ENCODE assay signal across 7 mouse cellular contexts in genomic region chr6:3447404-3447803, GRCm38 (mm10). TPM values are rescaled to one million over a fixed set of nuclear protein-coding genes. Genes with fewer than 3 reads are reported as not detected.
DNase-seq lines count a peak whose midpoint lies in the region; ATAC-seq and TF ChIP-seq lines count a peak whose summit lies in the region.

No protein-coding gene starts in this region.

- H3K36me3 ChIP-seq in intestine, embryonic 14.5 days (ENCODE audit: control insufficient read depth, insufficient read depth, low read length): no peaks in the 10 kb centered on the region

- H3K27ac ChIP-seq in cortical plate, adult 2 months (ENCODE audit: insufficient read depth, low read length): no peak overlapping the region
- H3K27ac ChIP-seq in intestine, embryonic 14.5 days (ENCODE audit: low read depth): no peak overlapping the region

- peak; percentile 60 for ATAC-seq in intestine, embryonic 14.5 days (replicated peaks; ENCODE audit: low FRiP score, low TSS enrichment, low read depth)

- no peaks in the 10 kb centered on the region for H3K4me1 ChIP-seq in cortical plate, adult 2 months (ENCODE audit: control insufficient read depth, insufficient read depth, low read length)
- H3K4me1 ChIP-seq in intestine, embryonic 14.5 days (replicated peaks; ENCODE audit: control insufficient read depth, insufficient read depth, low read length): no peaks in the 10 kb centered on the region

- peak; percentile 98 for TF ChIP-seq CTCF in cortical plate, adult 2 months (IDR thresholded peaks at IDR 0.05; ENCODE audit: extremely low read depth, insufficient read depth, low read length)

- intact Hi-C loops in left cerebral cortex, postnatal 10 days (cut with DNase I): no loop called here

- H3K4me3 ChIP-seq in cortical plate, adult 2 months (ENCODE audit: insufficient read depth, low read length): no peak overlapping the region
- no peak overlapping the region for H3K4me3 ChIP-seq in intestine, embryonic 14.5 days (ENCODE audit: low read depth, low read length)

- H3K9me3 ChIP-seq in intestine, embryonic 14.5 days (ENCODE audit: control insufficient read depth, low read length): no peaks in the 10 kb centered on the region

- DNase-seq in adipocyte (ENCODE audit: low spot score): peak; percentile 90
- DNase-seq in gastrocnemius, postnatal 25 days: peak; percentile 6
- peak; percentile 77 for DNase-seq in intestine, embryonic 14.5 days (ENCODE audit: low spot score)
- peak; percentile 49 to 53 for DNase-seq in left cerebral cortex, postnatal 10 days (ENCODE audit: extremely low spot score in 1 of 2, low spot score in 2 of 2)
- DNase-seq in mesoderm, embryonic 11.5 days (ENCODE audit: low read depth, low spot score): peak; percentile 82
- peak; percentile 31 to 38 for DNase-seq in right cerebral cortex, postnatal 36 days (ENCODE audit: low spot score in 2 of 2)

- H3K27me3 ChIP-seq in intestine, embryonic 14.5 days (replicated peaks; ENCODE audit: control insufficient read depth, insufficient read depth, low read length): no peaks in the 10 kb centered on the region

- H3K9ac ChIP-seq in intestine, embryonic 14.5 days (ENCODE audit: low read length): no peak overlapping the region

- no peak for TF ChIP-seq POLR2A in cortical plate, adult 2 months (IDR thresholded peaks at IDR 0.05; ENCODE audit: extremely low read depth, insufficient read depth, low read length)

- 6% methylated on average over 5 of the region's 5 CpGs for WGBS in intestine, embryonic 14.5 days

- H3K4me2 ChIP-seq in intestine, embryonic 14.5 days (ENCODE audit: low read length): no peak overlapping the region

RNA-seq across cellular contexts. Expression of gene Samd9l, which starts 48.0 kb away (rescaled TPM):
- 2.2 and 2.3 TPM in 2 replicates for polyA plus RNA-seq in cortical plate, adult 2 months (2012; rRNA removed)
- total RNA-seq in gastrocnemius, postnatal 25 days (2021): 1 to 10 TPM; 3.4 to 3.7 TPM
- 6.5 and 7.1 TPM in 2 replicates for polyA plus RNA-seq in intestine, embryonic 14.5 days (2014; fragmentation: Nextera tagmentation; extraction: Ambion mirVana)
- total RNA-seq in left cerebral cortex, postnatal 10 days (2021): 1 to 10 TPM; 4.5 to 5.0 TPM

RNA-seq across cellular contexts. Expression of gene Hepacam2, which starts 50.7 kb away (rescaled TPM):
- polyA plus RNA-seq in cortical plate, adult 2 months (2012; rRNA removed): 0.38 and 0.51 TPM in 2 replicates
- not detected for total RNA-seq in gastrocnemius, postnatal 25 days (2021)
- 5.4 and 8.2 TPM in 2 replicates for polyA plus RNA-seq in intestine, embryonic 14.5 days (2014; fragmentation: Nextera tagmentation; extraction: Ambion mirVana)
- total RNA-seq in left cerebral cortex, postnatal 10 days (2021): under 1 TPM; 0.54 to 0.67 TPM

RNA-seq across cellular contexts. Expression of gene Vps50, which starts 50.8 kb away (rescaled TPM):
- 33.9 and 37.5 TPM in 2 replicates for polyA plus RNA-seq in cortical plate, adult 2 months (2012; rRNA removed)
- total RNA-seq in gastrocnemius, postnatal 25 days (2021): 10 to 100 TPM; 17.4 to 17.6 TPM
- 32.8 and 33.1 TPM in 2 replicates for polyA plus RNA-seq in intestine, embryonic 14.5 days (2014; fragmentation: Nextera tagmentation; extraction: Ambion mirVana)
- 10 to 100 TPM; 60.1 to 61.9 TPM for total RNA-seq in left cerebral cortex, postnatal 10 days (2021)

Comparison
In these comparisons a context has a peak if more than half of its experiments do, and no peak if none do; other contexts are left out.
1. DNase-seq: peak in every context shown above with its lines; median percentile 90 in adipocyte; 82 in mesoderm, embryonic 11.5 days; 77 in intestine, embryonic 14.5 days; 51 in left cerebral cortex, postnatal 10 days; 34 in right cerebral cortex, postnatal 36 days; 6 in gastrocnemius, postnatal 25 days.